Mouse (Mus musculus): ENCODE measurements around the gene Gm7534. TPM values are rescaled to one million over a fixed set of nuclear protein-coding genes. Genes with fewer than 3 reads are reported as not detected.
A peak's percentile ranks its signal among the peaks of the same experiment; 100 is the strongest.
"Not testable (repeated sequence)": the region's sequence is repeated elsewhere in the genome, so short reads cannot be mapped to it uniquely, and the experiment has no call there.

Gm7534 gene
- polyA plus RNA-seq, 1 experiment from 2014 or later = 0.20 TPM

DNA sequence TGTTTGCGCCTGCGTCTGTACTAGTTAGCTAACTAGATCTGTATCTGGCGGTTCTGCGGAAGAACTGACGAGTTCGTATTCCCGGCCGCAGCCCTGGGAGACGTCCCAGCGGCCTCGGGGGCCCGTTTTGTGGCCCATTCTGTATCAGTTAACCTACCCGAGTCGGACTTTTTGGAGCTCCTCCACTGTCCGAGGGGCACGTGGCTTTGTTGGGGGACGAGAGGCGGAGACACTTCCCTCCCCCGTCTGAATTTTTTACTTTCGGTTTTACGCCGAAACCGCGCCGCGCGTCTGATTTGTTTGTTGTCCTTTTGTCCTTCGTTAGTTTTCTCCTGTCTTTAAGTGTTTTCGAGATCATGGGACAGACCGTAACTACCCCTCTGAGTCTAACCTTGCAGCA, 42.7 kb downstream of the Gm7534 start:
- H3K36me3 ChIP-seq; H3K9ac ChIP-seq; H3K4me1 ChIP-seq; H3K27me3 ChIP-seq; H3K27ac ChIP-seq (replicated peaks); H3K9me3 ChIP-seq (replicated peaks); ATAC-seq (ENCODE audit: insufficient number of reproducible peaks, low FRiP score, low TSS enrichment, low read depth): not testable (repeated sequence)
- WGBS = 3% methylated on average over 30 of the region's 30 CpGs
- H3K4me2 ChIP-seq (replicated peaks) = peak overlapping the region; percentile 42
- H3K4me3 ChIP-seq (replicated peaks) = peak overlapping the region; percentile 52

- WGBS = 68% methylated on average over 6 of the region's 6 CpGs
- H3K27me3 ChIP-seq = no peaks in the 10 kb centered on the region
- H3K9ac ChIP-seq = no peak overlapping the region
- H3K36me3 ChIP-seq = peaks cover 14% of the 10 kb centered on the region; the same call in 1 of the 2 replicates
- no peaks in the 10 kb centered on the region for H3K9me3 ChIP-seq (replicated peaks)
- no peak overlapping the region for H3K4me2 ChIP-seq (replicated peaks)
- H3K27ac ChIP-seq (replicated peaks) = no peak overlapping the region
- H3K4me1 ChIP-seq = 0 out of 2 replicates have a peak, but pooled peaks cover 5% of the 10 kb centered on the region
- no peak for ATAC-seq (ENCODE audit: insufficient number of reproducible peaks, low FRiP score, low TSS enrichment, low read depth)
- no peak overlapping the region for H3K4me3 ChIP-seq (replicated peaks)
Observed at GRCm38 (mm10) chr4:134158774-134159173, 44.0 kb downstream of the Gm7534 start.

DNA sequence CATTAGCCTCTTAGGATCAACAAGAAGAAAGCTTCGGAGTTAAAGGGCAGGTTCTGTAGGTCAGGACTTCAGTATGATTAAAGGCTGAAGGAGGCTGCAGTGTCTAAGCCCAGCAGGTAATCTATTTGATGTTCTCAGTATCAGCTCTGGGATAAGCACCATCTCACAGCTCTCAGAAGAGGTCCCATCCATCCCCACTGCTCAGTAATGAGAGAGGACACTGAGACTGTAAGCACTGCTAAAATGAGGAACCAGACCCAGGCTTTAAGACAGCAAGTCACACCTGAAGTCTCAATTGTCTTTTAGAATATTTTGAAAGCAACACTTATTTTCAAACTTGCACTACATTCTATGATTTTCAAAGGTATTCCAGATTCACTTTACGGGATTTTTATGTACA, 45.2 kb downstream of the Gm7534 start:
- Histone ChIP-seq H3K36me3 (peaks cover 22% of the 10 kb centered on the region), H3K4me2 (replicated peaks) (no peak overlapping the region), H3K27me3 (no peaks in the 10 kb centered on the region), H3K4me3 (replicated peaks) (no peak overlapping the region), H3K27ac (replicated peaks) (0 out of 2 replicates have a peak overlapping the region, but pooled peaks have one; percentile 11), H3K9ac (no peak overlapping the region), H3K4me1 (0 out of 2 replicates have a peak, but pooled peaks cover 5% of the 10 kb centered on the region), H3K9me3 (replicated peaks) (no peaks in the 10 kb centered on the region)
- ATAC-seq (ENCODE audit: insufficient number of reproducible peaks, low FRiP score, low TSS enrichment, low read depth) = no peak
- WGBS = 78% methylated on average over 2 of the region's 2 CpGs

- peak; percentile 78; the same call in 1 of the 2 replicates for ATAC-seq (ENCODE audit: insufficient number of reproducible peaks, low FRiP score, low TSS enrichment, low read depth)
- Histone ChIP-seq H3K27me3 (no peaks in the 10 kb centered on the region), H3K4me3 (replicated peaks) (no peak overlapping the region), H3K27ac (replicated peaks) (peak overlapping the region; percentile 68; the same call in 1 of the 2 replicates), H3K4me1 (0 out of 2 replicates have a peak, but pooled peaks cover 5% of the 10 kb centered on the region), H3K9ac (no peak overlapping the region), H3K9me3 (replicated peaks) (no peaks in the 10 kb centered on the region), H3K4me2 (replicated peaks) (no peak overlapping the region), H3K36me3 (peaks cover 26% of the 10 kb centered on the region)
- 25% methylated on average over 8 of the region's 8 CpGs for WGBS
Observed at GRCm38 (mm10) chr4:134156744-134157143, 46.1 kb downstream of the Gm7534 start.

DNA sequence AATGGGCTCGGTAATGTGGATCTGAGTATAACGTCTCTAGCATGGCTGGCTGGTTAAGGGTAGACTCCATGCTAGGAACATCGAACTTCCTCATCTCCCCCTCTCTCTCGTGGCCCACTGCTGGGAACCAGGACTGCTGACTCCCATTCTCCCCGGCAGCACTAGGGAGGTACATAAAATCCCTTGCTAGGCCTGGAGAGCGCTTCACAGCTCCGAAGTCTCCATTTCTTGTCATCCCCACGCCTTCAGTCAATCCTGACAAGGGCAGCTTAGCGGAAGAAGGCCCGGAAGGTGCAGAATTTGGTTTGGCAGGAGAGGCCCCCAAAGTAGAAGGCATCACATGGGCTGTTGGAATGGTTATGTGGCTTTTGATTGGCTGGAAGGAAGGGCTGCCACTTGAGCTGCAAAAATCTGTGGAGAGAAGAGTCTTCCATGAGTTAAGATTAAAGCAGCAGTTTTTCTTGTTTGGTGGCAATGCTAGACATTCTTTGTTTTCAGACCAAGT, 46.8 kb downstream of the Gm7534 start:
- no peak for ATAC-seq (ENCODE audit: insufficient number of reproducible peaks, low FRiP score, low TSS enrichment, low read depth)
- Histone ChIP-seq H3K4me3 (replicated peaks) (no peak overlapping the region), H3K27me3 (no peaks in the 10 kb centered on the region), H3K4me2 (replicated peaks) (no peak overlapping the region), H3K9me3 (replicated peaks) (no peaks in the 10 kb centered on the region), H3K27ac (replicated peaks) (peak overlapping the region; percentile 68; the same call in 1 of the 2 replicates), H3K36me3 (peaks cover 34% of the 10 kb centered on the region), H3K4me1 (0 out of 2 replicates have a peak, but pooled peaks cover 5% of the 10 kb centered on the region), H3K9ac (no peak overlapping the region)
- WGBS = 88% methylated on average over 10 of the region's 10 CpGs

- no peak overlapping the region for H3K27ac ChIP-seq (replicated peaks)
- no peak overlapping the region for H3K4me3 ChIP-seq (replicated peaks)
- 0 out of 2 replicates have a peak, but pooled peaks cover 5% of the 10 kb centered on the region for H3K4me1 ChIP-seq
- H3K27me3 ChIP-seq = no peaks in the 10 kb centered on the region
- no peak for ATAC-seq (ENCODE audit: insufficient number of reproducible peaks, low FRiP score, low TSS enrichment, low read depth)
- whole genome bisulfite sequencing = 87% methylated on average over 6 of the region's 6 CpGs
- H3K9me3 ChIP-seq (replicated peaks) = no peaks in the 10 kb centered on the region
- peaks cover 37% of the 10 kb centered on the region for H3K36me3 ChIP-seq
- H3K4me2 ChIP-seq (replicated peaks) = no peak overlapping the region
- no peak overlapping the region for H3K9ac ChIP-seq
Observed at GRCm38 (mm10) chr4:134155531-134155930, 47.3 kb downstream of the Gm7534 start.

DNA sequence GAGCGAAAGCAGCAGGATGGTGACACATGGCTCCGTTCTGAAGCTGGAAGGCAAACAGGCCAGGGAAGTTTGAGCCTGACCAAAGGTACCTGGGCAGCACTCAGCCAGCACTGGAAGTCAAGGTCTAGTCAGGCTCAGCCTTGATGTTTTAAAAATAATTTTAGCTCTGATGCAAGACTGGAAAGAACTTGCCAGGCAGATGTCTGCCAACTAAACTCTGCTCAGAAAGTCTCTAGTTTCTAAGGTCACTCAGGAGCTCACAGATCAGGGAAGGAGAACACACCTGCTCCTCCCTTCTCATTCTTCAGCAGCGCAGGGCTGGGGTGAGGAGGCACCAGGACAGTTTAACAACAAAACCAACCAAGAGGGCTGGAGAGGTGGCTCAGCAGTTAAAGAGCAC, 48.5 kb downstream of the Gm7534 start:
- ATAC-seq (ENCODE audit: insufficient number of reproducible peaks, low FRiP score, low TSS enrichment, low read depth) = no peak
- 97% methylated on average over 3 of the region's 3 CpGs for WGBS
- H3K27ac ChIP-seq (replicated peaks) = no peak overlapping the region
- 0 out of 2 replicates have a peak, but pooled peaks cover 5% of the 10 kb centered on the region for H3K4me1 ChIP-seq
- H3K9ac ChIP-seq = no peak overlapping the region
- peaks cover 37% of the 10 kb centered on the region for H3K36me3 ChIP-seq
- no peak overlapping the region for H3K4me3 ChIP-seq (replicated peaks)
- H3K27me3 ChIP-seq = no peaks in the 10 kb centered on the region
- H3K9me3 ChIP-seq (replicated peaks) = no peaks in the 10 kb centered on the region
- H3K4me2 ChIP-seq (replicated peaks) = no peak overlapping the region

DNA sequence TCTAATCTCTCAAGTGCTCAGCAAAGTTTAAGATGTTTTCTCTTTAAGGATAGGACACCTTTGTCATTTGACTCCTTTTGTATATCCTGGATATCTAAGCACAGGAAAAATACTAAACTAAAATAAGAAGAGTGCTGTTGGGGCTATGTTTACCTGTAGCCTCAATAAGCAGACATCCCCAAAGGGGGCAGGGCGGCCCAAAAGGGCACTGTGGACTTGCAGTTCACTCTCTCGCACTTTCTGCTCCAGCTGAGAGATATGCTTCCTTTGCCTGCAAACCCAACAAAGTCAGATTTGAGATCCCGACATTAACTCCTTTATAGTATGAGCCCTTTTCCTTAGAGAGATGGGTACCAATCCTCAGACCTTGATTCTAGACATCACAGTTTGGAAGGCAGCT, 49.1 kb downstream of the Gm7534 start:
- Histone ChIP-seq H3K27ac (replicated peaks) (no peak overlapping the region), H3K9ac (no peak overlapping the region), H3K4me1 (0 out of 2 replicates have a peak, but pooled peaks cover 5% of the 10 kb centered on the region), H3K36me3 (peaks cover 43% of the 10 kb centered on the region), H3K4me2 (replicated peaks) (no peak overlapping the region), H3K4me3 (replicated peaks) (no peak overlapping the region), H3K27me3 (no peaks in the 10 kb centered on the region), H3K9me3 (replicated peaks) (no peaks in the 10 kb centered on the region)
- ATAC-seq (ENCODE audit: insufficient number of reproducible peaks, low FRiP score, low TSS enrichment, low read depth) = no peak
- WGBS = 89% methylated on average over 3 of the region's 3 CpGs

- peaks cover 59% of the 10 kb centered on the region for H3K36me3 ChIP-seq
- H3K9me3 ChIP-seq (replicated peaks) = no peaks in the 10 kb centered on the region
- 0 out of 2 replicates have a peak, but pooled peaks cover 5% of the 10 kb centered on the region for H3K4me1 ChIP-seq
- WGBS = 85% methylated on average over 3 of the region's 3 CpGs
- H3K9ac ChIP-seq = no peak overlapping the region
- no peak overlapping the region for H3K4me3 ChIP-seq (replicated peaks)
- H3K4me2 ChIP-seq (replicated peaks) = no peak overlapping the region
- H3K27me3 ChIP-seq = no peaks in the 10 kb centered on the region
- no peak overlapping the region for H3K27ac ChIP-seq (replicated peaks)
- no peak for ATAC-seq (ENCODE audit: insufficient number of reproducible peaks, low FRiP score, low TSS enrichment, low read depth)
Observed at GRCm38 (mm10) chr4:134152112-134152511, 50.7 kb downstream of the Gm7534 start.

GRCm38 (mm10) chr4:134149389-134149788, 53.4 kb downstream of the Gm7534 start:
- Histone ChIP-seq H3K4me2 (replicated peaks) (no peak overlapping the region), H3K27me3 (no peaks in the 10 kb centered on the region), H3K4me3 (replicated peaks) (no peak overlapping the region), H3K27ac (replicated peaks) (no peak overlapping the region), H3K4me1 (no peaks in the 10 kb centered on the region), H3K36me3 (peaks cover 54% of the 10 kb centered on the region), H3K9me3 (replicated peaks) (no peaks in the 10 kb centered on the region), H3K9ac (no peak overlapping the region)
- ATAC-seq (ENCODE audit: insufficient number of reproducible peaks, low FRiP score, low TSS enrichment, low read depth) = no peak
- WGBS = 91% methylated on average over 4 of the region's 4 CpGs

DNA sequence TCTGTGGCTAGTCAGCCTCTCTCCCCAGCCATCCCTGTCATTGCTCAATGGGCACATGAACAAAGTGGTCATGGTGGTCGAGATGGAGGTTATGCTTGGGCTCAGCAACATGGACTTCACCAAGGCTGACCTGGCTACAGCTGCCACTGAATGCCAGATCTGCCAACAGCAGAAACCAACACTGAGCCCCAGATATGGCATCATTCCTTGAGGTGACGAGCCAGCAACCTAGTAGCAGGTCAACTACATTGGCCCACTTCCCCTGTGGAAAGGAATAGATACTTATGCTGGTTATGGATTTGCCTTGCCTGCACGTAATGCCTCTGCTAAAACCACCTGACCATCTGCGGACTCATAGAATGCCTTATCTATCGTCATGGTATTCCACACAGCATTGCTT, 58.5 kb downstream of the Gm7534 start:
- H3K9me3 ChIP-seq (replicated peaks); ATAC-seq (ENCODE audit: insufficient number of reproducible peaks, low FRiP score, low TSS enrichment, low read depth); H3K27ac ChIP-seq (replicated peaks); H3K9ac ChIP-seq; H3K4me1 ChIP-seq; H3K4me3 ChIP-seq (replicated peaks); H3K4me2 ChIP-seq (replicated peaks); H3K27me3 ChIP-seq: not testable (repeated sequence)
- H3K36me3 ChIP-seq = peaks cover 32% of the 10 kb centered on the region
- WGBS = 97% methylated on average over 5 of the region's 5 CpGs

Measured in embryonic facial prominence, embryonic 15.5 days (tissue).